Mouse (Mus musculus) embryonic facial prominence, embryonic 14.5 days (tissue): Measurements from ENCODE around the gene Usp18. TPM values are rescaled to one million over a fixed set of nuclear protein-coding genes. Genes with fewer than 3 reads are reported as not detected.

Source experiments
- ATAC-seq: fragments of 200-750 bp; cut with Nextera tagmentation; 2 replicates; pipeline ENCODE4 v1.8.0; 2017; ENCODE audit warnings: low read depth, moderate number of reproducible peaks, moderate TSS enrichment
- DNase-seq: peaks from one replicate; pipeline ENCODE4 v3.0.0-alpha.2; 2015; ENCODE audit warnings: low spot score
- H3K27ac ChIP-seq: fragments of 300-500 bp; sonication (generic); replicated peaks from 2 replicates; pipeline ENCODE4 v1.5.1; 2014; ENCODE audit warnings: low read depth, mild to moderate bottlenecking, low read length, moderate library complexity
- H3K27me3 ChIP-seq: fragments of 300-500 bp; sonication (generic); replicated peaks from 2 replicates; pipeline ENCODE4 v1.6.1; 2014; ENCODE audit warnings: low read length; ENCODE audit not compliant: control insufficient read depth, insufficient read depth
- H3K36me3 ChIP-seq: fragments of 300-500 bp; sonication (generic); 2 replicates; pipeline ENCODE4 v1.6.1; 2014; ENCODE audit warnings: low read length, mixed read lengths; ENCODE audit not compliant: control insufficient read depth, insufficient read depth
- H3K4me1 ChIP-seq: fragments of 300-500 bp; sonication (generic); 2 replicates; pipeline ENCODE4 v1.6.1; 2014; ENCODE audit warnings: antibody characterized with exemption, low read length; ENCODE audit not compliant: control insufficient read depth, insufficient read depth
- H3K4me2 ChIP-seq: fragments of 300-500 bp; sonication (generic); 2 replicates; pipeline ENCODE4 v1.6.1; 2014; ENCODE audit warnings: low read depth, mild to moderate bottlenecking, low read length, moderate library complexity, mixed read lengths
- H3K4me3 ChIP-seq: fragments of 300-500 bp; sonication (generic); 2 replicates; pipeline ENCODE4 v1.5.1; 2014; ENCODE audit warnings: low read depth, mild to moderate bottlenecking, low read length
- H3K9ac ChIP-seq: fragments of 300-500 bp; sonication (generic); 2 replicates; pipeline ENCODE4 v1.6.1; 2014; ENCODE audit warnings: low read depth, mild to moderate bottlenecking, low read length, moderate library complexity, mixed read lengths
- H3K9me3 ChIP-seq: fragments of 300-500 bp; sonication (generic); 2 replicates; pipeline ENCODE4 v1.6.1; 2016; ENCODE audit warnings: low read length; ENCODE audit not compliant: control insufficient read depth
- WGBS: fragments of 180-500 bp; shearing (Covaris S2); extraction: QIAGEN DNeasy Blood & Tissue Kit; methylation state at CpG from one replicate; pipeline ENCODE4 v1.1.7; 2014; 5-methylcytosine and 5-hydroxymethylcytosine counted together
- polyA plus RNA-seq: library from polyadenylated mRNA; unstranded; fragments of >200 nt; fragmentation: Nextera tagmentation; extraction: Ambion mirVana; gene quantifications from 2 replicates; pipeline ENCODE4 v1.2.1, GENCODE M21; 2014

Gene Usp18
- polyA plus RNA-seq, 1 experiment from 2014 or later = 2.7 TPM

GRCm38 (mm10) chr6:121211743-121212142 is 34.0 kb upstream of the Usp18 start:
- Histone ChIP-seq H3K4me2 (peak overlapping the region; percentile 80; the same call in 1 of the 2 replicates), H3K4me1 (peaks cover 9% of the 10 kb centered on the region), H3K36me3 (no peaks in the 10 kb centered on the region), H3K4me3 (peak overlapping the region; percentile 40), H3K9ac (no peak overlapping the region), H3K27me3 (peaks cover 30% of the 10 kb centered on the region), H3K9me3 (no peaks in the 10 kb centered on the region), H3K27ac (no peak overlapping the region)
- DNase-seq (no peak), ATAC-seq (no peak)
- WGBS = 7% methylated on average over 5 of the region's 5 CpGs

DNA sequence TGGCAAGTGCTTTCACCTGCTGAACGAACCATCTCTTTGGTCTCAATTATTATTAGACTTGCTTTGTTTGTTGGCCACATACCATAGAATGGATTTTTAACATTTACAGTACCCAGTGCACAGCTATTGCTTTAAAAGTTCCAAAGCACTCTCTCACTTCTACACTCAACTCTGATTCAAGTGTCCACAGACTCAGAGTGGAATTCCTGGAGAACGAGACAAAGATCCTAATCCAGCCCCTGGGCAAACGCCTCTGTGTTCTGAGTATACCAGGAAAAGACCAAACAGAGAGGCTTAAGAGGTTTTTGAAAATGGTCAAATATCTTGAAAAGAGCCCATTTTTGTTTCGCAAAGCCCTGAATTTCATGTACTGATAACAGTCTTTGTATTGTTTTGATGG is 32.7 kb upstream of the Usp18 start:
- H3K9me3 ChIP-seq = no peaks in the 10 kb centered on the region
- ATAC-seq (no peak), DNase-seq (no peak)
- H3K27ac ChIP-seq = no peak overlapping the region
- no peaks in the 10 kb centered on the region for H3K36me3 ChIP-seq
- H3K27me3 ChIP-seq = peaks cover 30% of the 10 kb centered on the region
- no peak overlapping the region for H3K4me2 ChIP-seq
- peaks cover 9% of the 10 kb centered on the region for H3K4me1 ChIP-seq
- WGBS = 69% methylated on average over 4 of the region's 4 CpGs
- no peak overlapping the region for H3K4me3 ChIP-seq
- no peak overlapping the region for H3K9ac ChIP-seq

DNA sequence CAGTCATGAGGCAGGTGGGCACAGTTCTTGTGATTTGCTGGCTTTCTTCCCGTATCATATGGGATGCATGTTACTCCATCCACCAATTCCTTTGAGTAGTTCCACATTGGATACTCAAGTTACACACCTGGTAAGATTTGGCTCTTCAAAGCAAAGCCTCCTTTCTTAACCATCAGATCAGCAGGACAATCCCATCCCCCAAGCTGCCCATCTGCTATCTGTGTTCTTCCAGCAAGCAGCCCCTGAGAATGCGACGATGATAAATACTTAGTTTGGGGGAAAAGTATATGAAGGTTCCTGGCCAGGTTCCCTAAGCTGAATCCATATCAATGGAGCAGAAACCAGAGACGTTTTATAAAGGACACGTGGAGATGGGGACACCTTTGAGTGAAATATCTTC is 31.5 kb upstream of the Usp18 start:
- Histone ChIP-seq H3K4me1 (peaks cover 9% of the 10 kb centered on the region), H3K27me3 (peaks cover 27% of the 10 kb centered on the region), H3K4me2 (no peak overlapping the region), H3K36me3 (no peaks in the 10 kb centered on the region), H3K9ac (no peak overlapping the region), H3K4me3 (no peak overlapping the region), H3K9me3 (no peaks in the 10 kb centered on the region), H3K27ac (no peak overlapping the region)
- ATAC-seq = no peak
- WGBS = 81% methylated on average over 5 of the region's 5 CpGs
- DNase-seq = no peak

DNA sequence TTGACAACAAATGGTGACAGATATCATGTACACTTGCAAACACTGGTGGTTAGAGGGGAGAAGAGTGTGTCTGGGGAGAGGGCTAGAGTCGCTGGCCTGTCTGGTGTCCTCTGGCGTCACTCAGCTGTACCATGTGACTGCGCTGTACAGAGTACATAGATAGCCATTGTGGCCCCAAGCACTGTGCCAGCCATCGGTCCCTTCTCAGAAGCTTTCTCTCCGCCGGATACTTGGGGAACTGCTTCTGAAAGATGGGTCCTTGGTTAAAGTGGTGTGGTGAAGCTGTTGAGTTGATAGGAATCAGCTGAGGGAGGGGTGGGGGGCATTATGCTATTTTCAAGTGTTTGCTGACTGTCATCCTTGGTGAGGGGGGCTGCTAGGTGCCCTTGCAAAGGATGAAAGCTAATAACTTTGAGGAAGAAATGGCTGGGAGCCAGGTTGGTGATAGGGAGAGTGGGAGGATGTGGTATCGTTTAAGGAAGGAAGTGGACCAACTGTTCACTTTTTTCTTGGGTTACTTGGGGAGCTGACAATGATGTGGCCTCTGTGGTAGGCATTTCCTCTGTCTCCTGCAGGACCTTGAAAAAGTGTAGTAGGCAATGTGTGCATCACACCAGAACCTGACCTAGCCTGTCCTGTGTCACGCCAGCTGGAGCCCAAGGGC is 30.9 kb upstream of the Usp18 start:
- H3K9ac ChIP-seq = no peak overlapping the region
- WGBS = 79% methylated on average over 8 of the region's 8 CpGs
- H3K4me2 ChIP-seq = no peak overlapping the region
- H3K27ac ChIP-seq = no peak overlapping the region
- no peaks in the 10 kb centered on the region for H3K9me3 ChIP-seq
- no peaks in the 10 kb centered on the region for H3K36me3 ChIP-seq
- no peak for ATAC-seq
- no peak for DNase-seq
- peaks cover 9% of the 10 kb centered on the region for H3K4me1 ChIP-seq
- H3K27me3 ChIP-seq = peaks cover 21% of the 10 kb centered on the region
- H3K4me3 ChIP-seq = no peak overlapping the region

DNA sequence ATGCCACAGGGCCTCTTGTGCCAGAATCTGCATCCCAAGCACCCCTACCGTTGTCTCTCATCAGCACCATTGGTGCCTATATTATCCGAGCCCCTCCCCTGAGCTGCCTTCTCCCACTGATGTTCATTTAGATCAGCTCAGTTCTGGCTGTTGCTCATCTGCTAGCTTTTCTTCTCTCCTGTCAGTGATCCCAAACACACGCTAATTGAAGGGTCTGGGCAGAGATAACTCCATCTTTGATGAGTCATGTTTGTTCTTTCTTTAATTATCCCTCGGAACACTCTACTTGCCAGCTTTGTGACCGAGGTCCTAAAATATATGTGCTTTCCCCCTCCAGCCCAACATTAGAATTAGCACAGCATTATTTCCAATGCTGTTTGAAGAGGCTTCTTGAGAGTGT is 30.4 kb upstream of the Usp18 start:
- no peak overlapping the region for H3K9ac ChIP-seq
- H3K4me1 ChIP-seq = peaks cover 9% of the 10 kb centered on the region
- H3K27ac ChIP-seq = no peak overlapping the region
- DNase-seq = no peak
- no peak overlapping the region for H3K4me2 ChIP-seq
- peaks cover 17% of the 10 kb centered on the region for H3K27me3 ChIP-seq
- no peak overlapping the region for H3K4me3 ChIP-seq
- H3K9me3 ChIP-seq = no peaks in the 10 kb centered on the region
- no peaks in the 10 kb centered on the region for H3K36me3 ChIP-seq
- WGBS = 79% methylated on average over 5 of the region's 5 CpGs
- no peak for ATAC-seq

DNA sequence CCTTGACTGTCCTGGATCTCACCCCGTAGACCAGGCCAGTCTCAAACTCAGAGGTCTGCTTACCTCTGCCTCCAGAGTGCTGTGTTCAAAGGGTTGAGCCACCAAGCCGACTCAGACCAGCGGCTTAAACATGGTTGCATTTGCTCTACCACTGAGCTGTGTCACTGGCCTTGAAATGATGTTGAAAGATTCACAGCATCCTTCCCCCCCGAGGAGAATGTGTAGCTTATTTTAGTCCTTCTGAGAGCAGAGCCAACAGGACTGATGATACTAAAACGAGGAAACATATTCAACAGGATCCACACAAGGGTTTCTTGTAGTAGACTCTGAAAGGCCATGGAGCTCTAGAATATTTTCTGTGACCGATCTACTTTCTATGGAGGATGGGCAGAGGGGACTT is 29.8 kb upstream of the Usp18 start:
- no peaks in the 10 kb centered on the region for H3K36me3 ChIP-seq
- H3K9me3 ChIP-seq = no peaks in the 10 kb centered on the region
- no peak overlapping the region for H3K27ac ChIP-seq
- no peak for DNase-seq
- no peak overlapping the region for H3K4me3 ChIP-seq
- no peak overlapping the region for H3K9ac ChIP-seq
- H3K4me1 ChIP-seq = peaks cover 4% of the 10 kb centered on the region
- no peak for ATAC-seq
- WGBS = 84% methylated on average over 6 of the region's 6 CpGs
- no peak overlapping the region for H3K4me2 ChIP-seq
- H3K27me3 ChIP-seq = peaks cover 12% of the 10 kb centered on the region

GRCm38 (mm10) chr6:121216589-121217255 is 29.0 kb upstream of the Usp18 start:
- ATAC-seq (no peak), DNase-seq (no peak)
- Histone ChIP-seq H3K36me3 (no peaks in the 10 kb centered on the region), H3K9me3 (no peaks in the 10 kb centered on the region), H3K4me2 (no peak overlapping the region), H3K27me3 (peaks cover 4% of the 10 kb centered on the region; the same call in 1 of the 2 replicates), H3K9ac (no peak overlapping the region), H3K4me3 (no peak overlapping the region), H3K4me1 (no peaks in the 10 kb centered on the region), H3K27ac (no peak overlapping the region)
- 91% methylated on average over 5 of the region's 5 CpGs for WGBS

DNA sequence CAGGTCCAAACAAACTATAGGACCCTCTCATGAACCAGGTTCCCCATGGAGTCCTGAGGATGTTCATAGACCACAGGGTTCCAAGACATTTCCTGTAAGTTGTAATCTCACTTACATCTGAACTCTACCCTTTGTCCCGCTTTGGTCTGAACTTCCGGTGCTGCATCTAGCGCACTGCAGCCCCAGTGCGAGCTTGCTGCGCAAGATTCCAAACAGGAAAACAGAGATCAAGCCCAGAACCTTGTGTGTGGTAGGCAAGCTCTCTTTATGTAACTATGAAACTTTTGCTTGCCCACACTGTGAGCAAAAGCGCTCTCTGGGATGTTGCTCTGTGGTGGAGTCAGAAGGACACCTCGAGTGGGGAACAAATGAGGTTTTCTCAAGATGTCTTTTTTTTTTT is 27.7 kb upstream of the Usp18 start:
- Histone ChIP-seq H3K4me2 (no peak overlapping the region), H3K9me3 (no peaks in the 10 kb centered on the region), H3K4me3 (no peak overlapping the region), H3K27ac (no peak overlapping the region), H3K4me1 (no peaks in the 10 kb centered on the region), H3K36me3 (no peaks in the 10 kb centered on the region), H3K9ac (no peak overlapping the region), H3K27me3 (no peaks in the 10 kb centered on the region)
- 82% methylated on average over 7 of the region's 7 CpGs for WGBS
- ATAC-seq (no peak), DNase-seq (no peak)

GRCm38 (mm10) chr6:121219406-121219805 is 26.3 kb upstream of the Usp18 start:
- Histone ChIP-seq H3K36me3 (no peaks in the 10 kb centered on the region), H3K4me2 (no peak overlapping the region), H3K9ac (no peak overlapping the region), H3K27ac (no peak overlapping the region), H3K4me1 (no peaks in the 10 kb centered on the region), H3K4me3 (no peak overlapping the region), H3K9me3 (no peaks in the 10 kb centered on the region), H3K27me3 (no peaks in the 10 kb centered on the region)
- WGBS = 77% methylated on average over 4 of the region's 4 CpGs
- ATAC-seq (no peak), DNase-seq (no peak)
